In the genomic region with DNA sequence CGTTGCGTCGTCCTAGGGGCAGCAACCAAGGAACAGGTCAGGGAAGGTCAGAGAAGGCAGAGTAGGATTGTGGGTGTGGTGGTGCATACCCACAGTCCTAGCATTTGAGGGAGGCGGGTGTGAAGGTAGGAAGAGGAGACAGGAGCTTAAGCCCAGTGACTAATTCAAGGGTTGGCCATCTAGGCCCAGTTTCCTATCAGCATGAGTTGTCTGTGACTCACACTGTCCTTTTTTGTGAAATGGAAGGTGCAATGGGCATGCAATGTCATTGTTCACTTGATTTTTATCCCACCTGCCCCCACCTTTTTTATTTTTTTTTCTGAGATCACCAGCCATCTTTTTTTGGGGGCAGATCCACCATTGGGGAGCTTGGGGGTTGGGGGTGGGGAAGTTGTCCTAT, we compare ENCODE assay signal across 8 mouse cellular contexts. TPM values are rescaled to one million over a fixed set of nuclear protein-coding genes. Genes with fewer than 3 reads are reported as not detected.
DNase-seq lines count a peak whose midpoint lies in the region; ATAC-seq and TF ChIP-seq lines count a peak whose summit lies in the region.

No protein-coding gene starts in this region.

- H3K4me3 ChIP-seq in hindbrain, embryonic 10.5 days: no peak overlapping the region
- H3K4me3 ChIP-seq in hindbrain, embryonic 11.5 days (ENCODE audit: low read depth, low read length): no peak overlapping the region
- H3K4me3 ChIP-seq in ES-E14 (ENCODE audit: insufficient read depth in 1 of 2, low read depth in 1 of 2, low read length in 2 of 2, poor library complexity in 1 of 2, severe bottlenecking in 1 of 2): no peak overlapping the region
- H3K4me3 ChIP-seq in embryonic facial prominence, embryonic 12.5 days: no peak overlapping the region
- no peak overlapping the region for H3K4me3 ChIP-seq in limb, embryonic 13.5 days

- no peak overlapping the region for H3K9ac ChIP-seq in hindbrain, embryonic 11.5 days (ENCODE audit: low read depth, low read length)
- H3K9ac ChIP-seq in ES-E14 (ENCODE audit: insufficient read depth, low read depth, low read length, poor library complexity, severe bottlenecking): peak overlapping the region; percentile 40; the same call in 1 of the 2 replicates
- no peak overlapping the region for H3K9ac ChIP-seq in embryonic facial prominence, embryonic 12.5 days
- H3K9ac ChIP-seq in limb, embryonic 13.5 days: no peak overlapping the region

- H3K36me3 ChIP-seq in hindbrain, embryonic 10.5 days: no peaks in the 10 kb centered on the region
- no peaks in the 10 kb centered on the region for H3K36me3 ChIP-seq in hindbrain, embryonic 11.5 days (ENCODE audit: control insufficient read depth, insufficient read depth, low read length)
- no peaks in the 10 kb centered on the region for H3K36me3 ChIP-seq in ES-E14 (ENCODE audit: control insufficient read depth, insufficient read depth, low read length, poor library complexity, severe bottlenecking)
- no peaks in the 10 kb centered on the region for H3K36me3 ChIP-seq in embryonic facial prominence, embryonic 12.5 days
- no peaks in the 10 kb centered on the region for H3K36me3 ChIP-seq in limb, embryonic 13.5 days

- peaks cover 26% of the 10 kb centered on the region for H3K4me1 ChIP-seq in hindbrain, embryonic 10.5 days (replicated peaks)
- H3K4me1 ChIP-seq in hindbrain, embryonic 11.5 days (replicated peaks; ENCODE audit: control insufficient read depth, insufficient read depth, low read length): no peaks in the 10 kb centered on the region
- peaks cover 4 to 11% of the 10 kb centered on the region in 2 experiments; a peak in 2 of 4 replicates for H3K4me1 ChIP-seq in ES-E14 (ENCODE audit: control insufficient read depth in 2 of 2, insufficient read depth in 2 of 2, low read length in 2 of 2, poor library complexity in 1 of 2)
- H3K4me1 ChIP-seq in embryonic facial prominence, embryonic 12.5 days: peaks cover 29% of the 10 kb centered on the region
- H3K4me1 ChIP-seq in limb, embryonic 13.5 days: peaks cover 74% of the 10 kb centered on the region

- H3K9me3 ChIP-seq in hindbrain, embryonic 10.5 days: no peaks in the 10 kb centered on the region
- no peaks in the 10 kb centered on the region for H3K9me3 ChIP-seq in hindbrain, embryonic 11.5 days (ENCODE audit: control insufficient read depth, low read length)
- H3K9me3 ChIP-seq in ES-E14 (ENCODE audit: control insufficient read depth, insufficient read depth, low read depth, low read length): no peaks in the 10 kb centered on the region
- no peaks in the 10 kb centered on the region for H3K9me3 ChIP-seq in embryonic facial prominence, embryonic 12.5 days
- no peaks in the 10 kb centered on the region for H3K9me3 ChIP-seq in limb, embryonic 13.5 days

- no peak overlapping the region for H3K4me2 ChIP-seq in hindbrain, embryonic 11.5 days (replicated peaks; ENCODE audit: low read depth, low read length)
- H3K4me2 ChIP-seq in embryonic facial prominence, embryonic 12.5 days (replicated peaks): no peak overlapping the region
- no peak overlapping the region for H3K4me2 ChIP-seq in limb, embryonic 13.5 days (replicated peaks)

- no peak for ATAC-seq in hindbrain, embryonic 11.5 days (ENCODE audit: low FRiP score)
- no peak for ATAC-seq in embryonic facial prominence, embryonic 12.5 days (ENCODE audit: insufficient number of reproducible peaks, insufficient read depth, low FRiP score, low TSS enrichment)
- ATAC-seq in limb, embryonic 13.5 days (ENCODE audit: low FRiP score, low read depth): no peak

- H3K27me3 ChIP-seq in hindbrain, embryonic 10.5 days (ENCODE audit: insufficient read depth, poor library complexity, severe bottlenecking): no peaks in the 10 kb centered on the region
- H3K27me3 ChIP-seq in hindbrain, embryonic 11.5 days (ENCODE audit: control insufficient read depth, insufficient read depth, low read length): no peaks in the 10 kb centered on the region
- H3K27me3 ChIP-seq in embryonic facial prominence, embryonic 12.5 days: no peaks in the 10 kb centered on the region
- H3K27me3 ChIP-seq in limb, embryonic 13.5 days: no peaks in the 10 kb centered on the region

- DNase-seq in hindbrain, embryonic 10.5 days (ENCODE audit: low spot score): no peak
- no peak for DNase-seq in hindbrain, embryonic 11.5 days (ENCODE audit: low spot score)
- no peak for DNase-seq in ES-E14 (ENCODE audit: low read depth, low spot score)
- no peak for DNase-seq in testis, postnatal 10 days (ENCODE audit: low spot score)
- DNase-seq in B cell, adult 2 months: no peak
- DNase-seq in kidney, postnatal 14 days: no peak

- WGBS in hindbrain, embryonic 10.5 days: 88% methylated on average over 4 of the region's 4 CpGs
- WGBS in hindbrain, embryonic 11.5 days: 85% methylated on average over 4 of the region's 4 CpGs
- 85% methylated on average over 4 of the region's 4 CpGs for WGBS in embryonic facial prominence, embryonic 12.5 days
- 90% methylated on average over 4 of the region's 4 CpGs for WGBS in limb, embryonic 13.5 days

- in situ Hi-C loops in ES-E14 (cut with MboI; ENCODE audit: low sequenced_read_pairs in 2 of 2, unreplicated experiment in 2 of 2): no loop called here

- peak overlapping the region; percentile 42; the same call in 1 of the 2 replicates for H3K27ac ChIP-seq in hindbrain, embryonic 10.5 days
- H3K27ac ChIP-seq in hindbrain, embryonic 11.5 days (ENCODE audit: low read depth, low read length): no peak overlapping the region
- no peak overlapping the region for H3K27ac ChIP-seq in ES-E14 (ENCODE audit: insufficient read depth, low read depth, low read length, poor library complexity, severe bottlenecking)
- peak overlapping the region; percentile 84 for H3K27ac ChIP-seq in embryonic facial prominence, embryonic 12.5 days
- peak overlapping the region; percentile 88 for H3K27ac ChIP-seq in limb, embryonic 13.5 days

TF ChIP-seq in ES-E14, 5 proteins besides CTCF, POLR2A, EP300 and RAD21:
- TF ChIP-seq ZC3H11A (IDR thresholded peaks at IDR 0.05; ENCODE audit: borderline replicate concordance, low read depth, low read length) (no peak), CHD2 (IDR thresholded peaks at IDR 0.05; ENCODE audit: low read depth, low read length) (no peak), HCFC1 (IDR thresholded peaks at IDR 0.05; ENCODE audit: borderline replicate concordance, insufficient read depth, low read length) (no peak), ZNF384 (IDR thresholded peaks at IDR 0.05; ENCODE audit: low read depth, low read length) (no peak), MAFK (IDR thresholded peaks at IDR 0.05; ENCODE audit: insufficient read depth, low read depth, low read length) (no peak)

RNA-seq across cellular contexts. Expression of gene Htra1, which starts 29.5 kb away (rescaled TPM):
- polyA plus RNA-seq in hindbrain, embryonic 10.5 days (2016; fragmentation: Nextera tagmentation; extraction: Ambion mirVana): 2.5 and 7.0 TPM in 2 replicates
- 7.3 and 19.0 TPM in 2 replicates for polyA plus RNA-seq in hindbrain, embryonic 11.5 days (2014; fragmentation: Nextera tagmentation; extraction: Ambion mirVana)
- total RNA-seq in ES-E14 (2012; rRNA removed): 76.9 and 96.3 TPM in 2 replicates
- 11.6 and 16.2 TPM in 2 replicates for polyA plus RNA-seq in embryonic facial prominence, embryonic 12.5 days (2016; fragmentation: Nextera tagmentation; extraction: Ambion mirVana)
- polyA plus RNA-seq in limb, embryonic 13.5 days (2015; fragmentation: Nextera tagmentation; extraction: Ambion mirVana): 78.4 and 87.6 TPM in 2 replicates

Comparison
In these comparisons a context has a peak if more than half of its experiments do, and no peak if none do; other contexts are left out.
1. H3K27ac ChIP-seq: peak in hindbrain, embryonic 10.5 days (single experiment), embryonic facial prominence, embryonic 12.5 days (single experiment) and limb, embryonic 13.5 days (single experiment); none in hindbrain, embryonic 11.5 days (single experiment) and ES-E14 (single experiment).